Mouse (Mus musculus) bone marrow, adult 2 months (tissue): Measurements from ENCODE around the gene Spsb4.

Experiments used
- CTCF ChIP-seq: fragments of 200-500 bp; IDR thresholded peaks from 2 replicates; pipeline ENCODE4 v1.5.1; 2011; ENCODE audit warnings: low read length, control low read depth; ENCODE audit not compliant: control insufficient read depth, insufficient read depth
- POLR2A ChIP-seq: fragments of 200-500 bp; IDR thresholded peaks from 2 replicates; pipeline ENCODE4 v1.6.1; 2011; ENCODE audit warnings: low read depth, mild to moderate bottlenecking, control low read depth, low read length, borderline replicate concordance; ENCODE audit not compliant: control insufficient read depth

- TF ChIP-seq CTCF (no peak), POLR2A (no peak)
These were observed 35.7 kb downstream of the Spsb4 start for GRCm38 (mm10) chr9:96982940-96983339.
